Mouse (Mus musculus): Measurements from ENCODE around the gene Unc13d.

Gene Unc13d

GRCm38 (mm10) chr11:116075539-116076265 lies 2.1 kb downstream of the Unc13d start:
- no peak for DNase-seq

- DNase-seq: no peak
Measured at GRCm38 (mm10) chr11:116074436-116074991, 3.2 kb downstream of the Unc13d start.

- no peak for DNase-seq
Measured at GRCm38 (mm10) chr11:116072608-116073007, 5.2 kb downstream of the Unc13d start.

- DNase-seq: peak; percentile 50
Measured at GRCm38 (mm10) chr11:116071510-116071909, 6.3 kb downstream of the Unc13d start.

- no peak for DNase-seq
Measured at GRCm38 (mm10) chr11:116065345-116065744, 12.4 kb downstream of the Unc13d start.

- DNase-seq: no peak
Measured at GRCm38 (mm10) chr11:116064187-116064867, 13.4 kb downstream of the Unc13d start.

GRCm38 (mm10) chr11:116063562-116063961 lies 14.2 kb downstream of the Unc13d start:
- no peak for DNase-seq

- no peak for DNase-seq
Measured at GRCm38 (mm10) chr11:116062521-116062920, 15.2 kb downstream of the Unc13d start.

GRCm38 (mm10) chr11:116061641-116062415 lies 15.9 kb downstream of the Unc13d start:
- DNase-seq: no peak

- DNase-seq: no peak
Measured at GRCm38 (mm10) chr11:116060596-116060995, 17.2 kb downstream of the Unc13d start.

GRCm38 (mm10) chr11:116059691-116060025 lies 18.1 kb downstream of the Unc13d start:
- DNase-seq: no peak

- DNase-seq: no peak
Measured at GRCm38 (mm10) chr11:116058868-116059690, 18.7 kb downstream of the Unc13d start.

GRCm38 (mm10) chr11:116058022-116058614 lies 19.6 kb downstream of the Unc13d start:
- no peak for DNase-seq

GRCm38 (mm10) chr11:116057237-116057881 lies 20.4 kb downstream of the Unc13d start:
- DNase-seq: no peak

GRCm38 (mm10) chr11:116055873-116056272 lies 21.9 kb downstream of the Unc13d start:
- DNase-seq: no peak

GRCm38 (mm10) chr11:116053510-116054229 lies 24.1 kb downstream of the Unc13d start:
- DNase-seq: no peak

GRCm38 (mm10) chr11:116050196-116050595 lies 27.6 kb downstream of the Unc13d start:
- no peak for DNase-seq

GRCm38 (mm10) chr11:116049610-116050009 lies 28.2 kb downstream of the Unc13d start:
- no peak for DNase-seq

GRCm38 (mm10) chr11:116045173-116045572 lies 32.6 kb downstream of the Unc13d start:
- no peak for DNase-seq

GRCm38 (mm10) chr11:116043286-116043685 lies 34.5 kb downstream of the Unc13d start:
- no peak for DNase-seq
